Mouse (Mus musculus) lung, postnatal 0 days (tissue): ENCODE results near the gene Fam13a. TPM values are rescaled to one million over a fixed set of nuclear protein-coding genes. Genes with fewer than 3 reads are reported as not detected.

ENCODE experiments used
- ATAC-seq: fragments of 200-750 bp; cut with Nextera tagmentation; 2 replicates; pipeline ENCODE4 v1.8.0; 2017; ENCODE audit warnings: moderate library complexity
- DNase-seq: peaks from one replicate; pipeline ENCODE4 v3.0.0-alpha.2; 2016; ENCODE audit warnings: low spot score
- H3K27ac ChIP-seq: fragments of 300-500 bp; sonication (generic); 2 replicates; pipeline ENCODE4 v1.5.1; 2014; ENCODE audit warnings: antibody characterized with exemption, mild to moderate bottlenecking, low read length, mixed read lengths
- H3K27me3 ChIP-seq: fragments of 300-500 bp; sonication (generic); replicated peaks from 2 replicates; pipeline ENCODE4 v1.6.1; 2014; ENCODE audit warnings: low read length, mixed read lengths; ENCODE audit not compliant: insufficient read depth
- H3K36me3 ChIP-seq: fragments of 300-500 bp; sonication (generic); 2 replicates; pipeline ENCODE4 v1.6.1; 2014; ENCODE audit warnings: low read length, mixed read lengths; ENCODE audit not compliant: insufficient read depth
- H3K4me1 ChIP-seq: fragments of 300-500 bp; sonication (generic); 2 replicates; pipeline ENCODE4 v1.6.1; 2014; ENCODE audit warnings: antibody characterized with exemption, low read depth, low read length, mixed read lengths; ENCODE audit not compliant: insufficient read depth
- H3K4me2 ChIP-seq: fragments of 300-500 bp; sonication (generic); replicated peaks from 2 replicates; pipeline ENCODE4 v1.6.1; 2014; ENCODE audit warnings: low read depth, mild to moderate bottlenecking, low read length, moderate library complexity, mixed read lengths
- H3K4me3 ChIP-seq: fragments of 300-500 bp; sonication (generic); 2 replicates; pipeline ENCODE4 v1.5.1; 2014; ENCODE audit warnings: low read depth, low read length
- H3K9ac ChIP-seq: fragments of 300-500 bp; sonication (generic); replicated peaks from 2 replicates; pipeline ENCODE4 v1.6.1; 2014; ENCODE audit warnings: low read depth, mild to moderate bottlenecking
- H3K9me3 ChIP-seq: fragments of 300-500 bp; sonication (generic); 2 replicates; pipeline ENCODE4 v1.6.1; 2016; ENCODE audit warnings: low read length, mixed read lengths
- CTCF ChIP-seq: IDR thresholded peaks from 2 replicates; pipeline ENCODE4 v1.5.1; 2016; ENCODE audit warnings: antibody characterized with exemption, mild to moderate bottlenecking
- EP300 ChIP-seq: IDR thresholded peaks from 2 replicates; pipeline ENCODE4 v1.6.1; 2016; ENCODE audit warnings: antibody characterized with exemption, mild to moderate bottlenecking, control low read depth
- WGBS: fragments of 180-500 bp; shearing (Covaris S2); extraction: QIAGEN DNeasy Blood & Tissue Kit; methylation state at CpG from one replicate; pipeline ENCODE4 v1.1.7; 2014; 5-methylcytosine and 5-hydroxymethylcytosine counted together
- polyA plus RNA-seq: library from polyadenylated mRNA; unstranded; fragments of >200 nt; fragmentation: Nextera tagmentation; extraction: Ambion mirVana; gene quantifications from 2 replicates; pipeline ENCODE4 v1.2.1, GENCODE M21; 2015

Gene Fam13a
- polyA plus RNA-seq, 1 experiment from 2014 or later, result 23.5 TPM

DNA sequence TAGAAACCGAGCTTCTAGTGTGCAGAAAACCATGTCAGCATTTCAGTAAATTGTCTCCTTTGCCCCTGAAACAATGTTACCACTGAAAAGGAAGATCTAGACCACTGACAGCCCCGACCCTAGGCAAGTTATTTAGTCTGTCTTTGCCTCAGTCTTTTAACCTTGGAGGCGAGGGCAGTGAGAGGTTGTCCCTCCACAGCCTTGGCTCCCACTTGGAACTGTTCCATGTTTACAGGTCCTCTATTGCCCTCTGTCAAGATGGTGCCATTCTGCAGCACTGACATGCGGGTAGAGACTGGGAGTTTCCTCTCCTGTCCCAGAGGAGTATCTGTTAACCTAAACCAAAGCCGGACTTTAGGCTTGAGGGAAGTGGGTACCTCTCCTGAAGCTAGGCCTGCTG is 111.5 kb downstream of the Fam13a start:
- ATAC-seq (no peak), DNase-seq (no peak)
- Histone ChIP-seq H3K4me2 (no peak overlapping the region), H3K27me3 (no peaks in the 10 kb centered on the region), H3K4me3 (no peak overlapping the region), H3K9me3 (no peaks in the 10 kb centered on the region), H3K4me1 (no peaks in the 10 kb centered on the region), H3K27ac (no peak overlapping the region), H3K9ac (no peak overlapping the region), H3K36me3 (no peaks in the 10 kb centered on the region)
- TF ChIP-seq EP300, result no peak
- no peak for TF ChIP-seq CTCF
- WGBS, result 63% methylated on average over 5 of the region's 5 CpGs

DNA sequence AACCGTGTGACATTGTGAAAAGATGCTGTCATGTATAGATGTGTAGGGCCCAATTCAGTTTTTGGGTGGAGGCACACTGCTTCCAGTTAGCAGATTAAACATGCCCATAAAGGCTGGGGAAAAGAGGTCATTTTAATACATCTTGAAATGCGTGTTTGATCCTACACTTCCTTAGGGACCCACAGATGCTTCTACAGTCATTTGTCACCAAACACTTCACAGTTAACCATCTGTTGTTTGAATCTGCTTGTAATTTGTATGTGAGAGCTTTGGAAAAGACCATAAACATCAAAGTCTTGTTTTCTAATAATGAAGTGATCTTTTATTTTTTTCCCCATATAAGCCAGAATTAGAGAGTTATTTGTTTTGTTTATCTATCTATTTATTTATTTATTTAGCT is 116.6 kb downstream of the Fam13a start:
- Histone ChIP-seq H3K27ac (no peak overlapping the region), H3K36me3 (no peaks in the 10 kb centered on the region), H3K9me3 (no peaks in the 10 kb centered on the region; the same call in 1 of the 2 replicates), H3K9ac (no peak overlapping the region), H3K4me2 (no peak overlapping the region), H3K27me3 (no peaks in the 10 kb centered on the region), H3K4me3 (no peak overlapping the region), H3K4me1 (no peaks in the 10 kb centered on the region)
- 61% methylated on average over 2 of the region's 2 CpGs for WGBS
- no peak for DNase-seq
- TF ChIP-seq EP300, result no peak
- TF ChIP-seq CTCF, result no peak
- ATAC-seq, result no peak

DNA sequence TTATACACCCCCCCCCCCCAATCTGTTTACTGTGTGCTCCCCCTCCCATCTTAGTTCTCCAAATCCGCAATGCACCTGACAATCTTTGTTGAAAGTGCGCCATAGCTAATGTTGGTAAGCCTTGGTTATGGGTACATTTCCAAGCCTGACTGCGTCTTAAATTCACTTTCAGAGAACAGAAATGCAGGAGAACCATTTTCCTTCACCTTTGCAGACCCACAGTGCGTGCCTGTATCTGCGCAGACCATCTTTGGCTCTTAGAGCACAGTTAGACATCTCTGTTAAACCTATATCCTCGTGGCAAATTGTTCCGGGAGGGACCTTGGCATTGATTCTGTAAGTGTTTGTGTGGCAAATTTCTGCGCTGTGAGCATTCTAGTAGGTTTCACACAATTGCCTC is 117.0 kb downstream of the Fam13a start:
- H3K9me3 ChIP-seq, result no peaks in the 10 kb centered on the region; the same call in 1 of the 2 replicates
- H3K9ac ChIP-seq, result no peak overlapping the region
- no peak overlapping the region for H3K4me3 ChIP-seq
- H3K27ac ChIP-seq, result no peak overlapping the region
- no peak overlapping the region for H3K4me2 ChIP-seq
- TF ChIP-seq EP300 (no peak), CTCF (no peak)
- ATAC-seq (no peak), DNase-seq (no peak)
- H3K36me3 ChIP-seq, result no peaks in the 10 kb centered on the region
- no peaks in the 10 kb centered on the region for H3K4me1 ChIP-seq
- no peaks in the 10 kb centered on the region for H3K27me3 ChIP-seq
- 77% methylated on average over 8 of the region's 8 CpGs for WGBS

DNA sequence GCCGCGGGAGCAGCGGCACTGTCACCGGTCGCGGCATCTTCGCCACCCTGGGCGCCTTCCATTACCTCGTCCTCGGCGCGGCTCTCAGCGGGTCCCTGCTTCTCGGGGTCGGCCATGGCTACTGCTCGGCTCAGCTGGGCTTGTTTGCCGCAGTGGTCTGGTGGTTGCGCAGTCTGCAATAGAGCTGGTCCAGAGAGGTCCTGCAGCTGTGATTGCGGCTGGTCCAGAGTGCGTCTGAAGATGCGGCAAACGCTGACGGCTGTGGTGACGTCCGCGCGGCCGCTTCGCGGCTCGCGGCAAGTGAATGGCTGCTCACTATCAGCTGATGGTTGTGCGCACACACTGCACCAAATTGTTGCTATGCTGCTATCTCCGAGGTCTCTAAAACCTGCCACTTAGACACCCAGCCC is 117.5 kb downstream of the Fam13a start, which contains the start of gene Nap1l5:
Gene Nap1l5 (minus strand): TSS at position 225 of the 410 bp plus-strand sequence.
- DNase-seq (no peak), ATAC-seq (peak; percentile 40)
- Histone ChIP-seq H3K4me2 (peak within 1 kb of the TSS; percentile 53), H3K4me3 (peak within 1 kb of the TSS; percentile 26; the same call in 1 of the 2 replicates), H3K4me1 (no peaks in the 10 kb centered on the region), H3K27me3 (no peaks in the 10 kb centered on the region), H3K27ac (no peak within 1 kb of the TSS), H3K36me3 (no peaks in the 10 kb centered on the region), H3K9ac (no peak within 1 kb of the TSS), H3K9me3 (no peaks in the 10 kb centered on the region; the same call in 1 of the 2 replicates)
- WGBS, result 47% methylated on average over 34 of the region's 34 CpGs
- no peak for TF ChIP-seq CTCF
- no peak for TF ChIP-seq EP300

DNA sequence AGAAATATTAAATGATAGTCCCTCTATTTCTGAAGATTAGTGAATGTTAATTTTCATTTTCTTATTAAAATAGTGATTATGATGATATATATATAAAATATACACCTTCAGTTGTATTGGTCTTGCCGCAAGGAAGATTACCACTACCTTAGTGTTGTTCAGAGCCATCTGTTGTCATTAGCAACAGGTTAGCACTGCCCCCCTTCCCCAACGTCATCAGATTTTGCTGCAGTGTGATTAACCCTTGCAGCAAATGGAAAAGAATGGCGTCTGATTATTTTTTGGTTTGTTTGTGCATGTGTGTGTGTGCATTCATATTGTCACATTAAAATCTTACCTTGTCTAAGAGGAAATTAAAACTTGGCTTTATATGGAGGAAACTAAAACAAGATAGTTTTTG is 119.8 kb downstream of the Fam13a start:
- DNase-seq (no peak), ATAC-seq (no peak)
- H3K27me3 ChIP-seq, result no peaks in the 10 kb centered on the region
- H3K9me3 ChIP-seq, result no peaks in the 10 kb centered on the region; the same call in 1 of the 2 replicates
- H3K9ac ChIP-seq, result no peak overlapping the region
- no peak overlapping the region for H3K4me2 ChIP-seq
- no peaks in the 10 kb centered on the region for H3K4me1 ChIP-seq
- H3K36me3 ChIP-seq, result no peaks in the 10 kb centered on the region
- no peak overlapping the region for H3K4me3 ChIP-seq
- no peak for TF ChIP-seq CTCF
- TF ChIP-seq EP300, result no peak
- WGBS, result 68% methylated on average over 3 of the region's 3 CpGs
- no peak overlapping the region for H3K27ac ChIP-seq

DNA sequence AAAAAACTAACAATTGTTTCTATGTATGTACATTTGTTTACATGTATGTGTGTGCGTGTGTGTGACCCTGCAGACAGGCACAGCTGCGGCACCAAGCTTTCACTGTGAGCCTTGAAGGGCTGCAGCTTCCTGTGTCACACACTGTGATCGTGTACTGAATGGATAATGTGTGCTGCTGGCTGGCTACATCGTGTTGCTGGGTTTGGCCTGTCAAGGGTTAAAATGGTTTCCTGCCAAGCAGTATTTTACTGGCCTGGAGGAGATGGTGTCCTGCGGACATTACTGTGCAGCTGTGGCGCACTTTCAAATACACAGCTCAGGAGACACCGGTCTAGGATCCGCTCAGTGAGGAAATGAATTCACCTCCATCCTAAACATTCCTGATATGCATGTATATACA is 121.2 kb downstream of the Fam13a start:
- Histone ChIP-seq H3K9ac (no peak overlapping the region), H3K4me2 (no peak overlapping the region), H3K27ac (no peak overlapping the region), H3K4me1 (no peaks in the 10 kb centered on the region), H3K36me3 (no peaks in the 10 kb centered on the region), H3K27me3 (no peaks in the 10 kb centered on the region), H3K9me3 (no peaks in the 10 kb centered on the region; the same call in 1 of the 2 replicates), H3K4me3 (no peak overlapping the region)
- 23% methylated on average over 8 of the region's 8 CpGs for WGBS
- ATAC-seq (0 out of 2 replicates have a peak, but pooled peaks have one; percentile 28), DNase-seq (no peak)
- no peak for TF ChIP-seq EP300
- no peak for TF ChIP-seq CTCF

DNA sequence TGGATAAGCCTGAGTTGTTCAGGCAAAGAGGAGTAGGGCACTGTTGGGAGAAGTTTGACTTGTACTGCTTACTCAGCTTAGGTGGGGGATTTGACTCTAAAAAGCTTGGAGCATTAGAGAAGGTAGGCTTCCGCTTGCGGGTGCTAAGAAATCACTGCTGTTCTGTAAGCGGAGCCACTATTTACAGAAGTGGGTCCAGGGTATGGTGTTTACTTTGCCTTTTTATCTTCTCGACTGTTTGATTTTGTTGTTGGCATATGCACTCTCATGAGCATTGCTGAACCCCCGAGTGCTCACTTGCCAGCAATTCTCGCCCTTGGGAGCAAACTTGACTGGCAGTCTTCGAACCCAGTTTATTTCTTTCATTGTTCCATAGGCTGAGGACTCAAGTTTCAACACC is 123.8 kb downstream of the Fam13a start:
- no peak overlapping the region for H3K4me3 ChIP-seq
- no peak for ATAC-seq
- no peaks in the 10 kb centered on the region for H3K4me1 ChIP-seq
- H3K4me2 ChIP-seq, result no peak overlapping the region
- H3K27ac ChIP-seq, result no peak overlapping the region
- WGBS, result 60% methylated on average over 7 of the region's 7 CpGs
- no peak for TF ChIP-seq CTCF
- TF ChIP-seq EP300, result no peak
- no peak overlapping the region for H3K9ac ChIP-seq
- DNase-seq, result no peak
- H3K36me3 ChIP-seq, result no peaks in the 10 kb centered on the region
- H3K27me3 ChIP-seq, result no peaks in the 10 kb centered on the region
- H3K9me3 ChIP-seq, result no peaks in the 10 kb centered on the region
